Mouse (Mus musculus) testis, postnatal 14 days (tissue): ENCODE measurements at regions not wholly inside any gene's neighbourhood (a gene's known extent, or its start where the extent isn't known, plus 50 kb on each side); places are given as distances from the start of the nearest gene placed in this dataset.
A peak's percentile ranks its signal among the peaks of the same experiment; 100 is the strongest.

Source experiments
- DNase-seq: peaks from one replicate; pipeline ENCODE4 v3.0.0; 2021; ENCODE audit warnings: low spot score

DNA sequence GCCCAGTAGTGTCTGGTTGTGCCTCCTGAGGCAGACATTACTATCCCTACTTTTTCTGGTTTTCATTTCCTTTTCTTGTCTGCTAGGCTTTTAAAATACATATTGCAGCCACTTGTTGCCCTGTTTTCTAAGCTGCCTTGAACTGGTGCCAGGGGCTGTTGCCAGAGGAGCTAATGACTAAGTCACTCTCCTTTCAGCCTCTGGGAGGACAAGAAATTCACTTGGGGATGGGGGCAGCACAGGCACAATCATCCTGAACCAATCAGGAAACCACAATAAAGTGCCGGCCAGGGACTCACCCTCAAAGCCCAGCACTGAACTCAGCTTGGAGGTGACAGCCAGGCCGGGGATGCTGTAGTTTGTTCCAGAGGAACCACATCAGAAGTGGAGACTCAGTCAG lies 740.3 kb downstream of the Dhx35 start:
- DNase-seq, result no peak

DNA sequence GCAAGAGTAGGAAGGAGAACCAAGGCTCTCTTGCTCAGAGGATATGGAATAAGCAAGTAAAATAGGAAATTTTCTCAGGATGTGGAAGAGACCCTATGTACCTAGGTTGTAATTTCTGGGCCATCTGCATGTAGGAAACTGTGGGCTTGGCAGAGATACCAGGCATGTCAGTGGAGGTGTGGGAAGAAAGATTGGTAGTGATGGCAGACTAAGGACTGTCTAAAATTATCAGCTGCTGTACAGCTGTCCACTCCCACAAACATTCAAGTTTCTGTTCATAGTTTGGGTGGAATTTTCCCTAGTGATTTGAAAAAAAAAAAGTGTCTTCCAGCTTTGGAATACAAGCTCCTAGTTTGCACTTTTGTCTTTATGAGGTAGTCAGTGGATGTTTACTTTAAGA lies 744.7 kb downstream of the Dhx35 start:
- no peak for DNase-seq

DNA sequence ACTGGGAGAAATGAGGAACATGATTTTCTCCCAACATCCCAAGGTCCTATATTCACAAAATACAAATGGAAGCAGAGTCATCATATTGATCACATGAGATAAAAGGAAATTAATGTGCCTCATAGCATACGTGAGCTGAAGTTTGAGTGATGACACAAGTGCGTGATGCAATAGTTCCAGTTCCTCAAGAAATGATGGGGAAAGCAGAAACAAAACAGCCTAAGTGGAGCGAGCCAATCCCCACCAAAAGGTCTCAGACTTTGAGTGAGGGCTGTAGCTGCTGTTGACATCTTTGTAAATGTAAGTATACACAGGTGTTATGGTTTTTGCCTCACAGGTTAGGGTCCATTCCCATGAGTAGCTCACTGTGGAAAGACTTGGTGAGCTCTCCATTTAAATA lies 763.0 kb downstream of the Dhx35 start:
- no peak for DNase-seq

GRCm38 (mm10) chr2:159565255-159565654 lies 768.7 kb downstream of the Gm826 start:
- no peak for DNase-seq

GRCm38 (mm10) chr2:159565921-159566320 lies 768.0 kb downstream of the Gm826 start:
- DNase-seq, result no peak

DNA sequence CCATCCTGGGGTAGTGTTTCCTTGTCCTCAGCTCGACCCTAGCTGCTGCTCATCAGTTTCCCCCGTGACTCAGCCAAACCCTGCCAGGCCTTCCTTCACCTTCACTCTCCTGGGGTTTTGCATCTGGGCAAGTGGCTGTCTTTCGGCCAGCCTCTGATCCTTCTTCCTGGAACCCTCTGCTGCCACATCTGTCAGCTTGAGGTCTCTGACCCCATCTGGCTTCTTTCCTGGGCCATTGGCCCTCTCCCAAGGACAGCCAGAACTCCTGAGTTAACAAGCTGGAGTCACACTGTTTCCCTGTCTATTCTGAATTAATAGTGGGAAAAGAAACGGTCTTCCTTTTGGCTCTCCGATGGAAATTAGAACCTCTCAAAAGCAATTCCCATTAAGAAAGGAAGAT lies 767.5 kb downstream of the Gm826 start:
- DNase-seq, result peak; percentile 51

DNA sequence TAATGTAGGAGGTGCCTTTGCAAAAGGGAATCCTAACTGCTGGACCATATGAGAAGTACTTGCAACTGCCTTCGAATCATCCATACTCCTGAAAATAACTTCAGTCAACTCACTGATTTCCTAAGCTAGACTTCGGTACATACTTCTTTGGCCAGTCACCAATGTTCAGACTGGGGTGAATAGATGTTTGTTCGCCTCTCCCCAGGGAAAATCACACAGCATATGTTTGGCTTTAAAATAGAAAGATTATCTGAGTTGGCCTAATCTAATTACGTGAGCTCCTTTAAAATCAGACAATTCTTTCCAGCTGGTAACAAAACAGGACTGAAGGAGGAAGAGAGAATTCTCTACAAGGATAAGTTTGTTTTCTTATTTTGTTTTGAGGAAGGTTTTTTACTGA lies 765.6 kb downstream of the Gm826 start:
- no peak for DNase-seq

DNA sequence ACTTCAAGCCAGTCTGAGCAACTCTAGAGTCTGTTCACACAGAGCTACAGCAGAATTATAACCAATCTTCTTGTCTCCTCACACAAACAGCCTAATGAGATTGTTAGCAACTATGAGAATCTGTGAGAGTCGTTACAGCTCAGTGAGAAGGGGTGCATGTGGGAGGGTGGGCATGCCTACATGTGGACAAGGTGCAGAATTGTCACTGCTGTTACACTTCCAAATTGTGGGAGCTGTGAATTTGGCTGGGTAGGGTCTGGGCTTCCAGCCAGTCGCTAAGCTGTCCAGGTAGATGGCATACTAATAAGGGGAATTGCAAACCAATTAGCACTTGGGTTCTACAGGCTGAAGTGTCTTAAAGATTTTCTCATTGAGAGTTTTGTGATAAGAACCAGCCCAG lies 762.1 kb downstream of the Gm826 start:
- no peak for DNase-seq

DNA sequence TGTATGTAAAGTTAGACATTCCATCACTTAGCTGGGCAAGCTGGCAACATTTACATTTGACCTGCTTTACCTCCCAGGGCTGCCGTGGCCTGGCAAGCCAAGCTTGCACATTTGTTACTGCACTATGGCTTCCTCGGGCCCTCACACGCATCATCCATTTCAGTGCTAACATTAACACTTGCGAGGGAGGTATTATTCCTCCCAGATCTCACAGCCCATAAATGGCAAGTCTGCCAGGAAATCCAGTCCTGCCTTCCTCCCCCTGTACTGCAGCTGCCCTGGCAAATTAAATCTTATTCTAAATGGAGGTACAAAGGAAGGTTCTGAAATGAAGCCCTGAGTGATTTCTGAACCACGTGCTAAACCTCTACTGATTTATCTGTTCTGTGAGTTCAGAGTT lies 758.7 kb downstream of the Gm826 start:
- DNase-seq, result no peak

- no peak for DNase-seq
Observed at GRCm38 (mm10) chr2:159583103-159583502, 750.9 kb downstream of the Gm826 start.

DNA sequence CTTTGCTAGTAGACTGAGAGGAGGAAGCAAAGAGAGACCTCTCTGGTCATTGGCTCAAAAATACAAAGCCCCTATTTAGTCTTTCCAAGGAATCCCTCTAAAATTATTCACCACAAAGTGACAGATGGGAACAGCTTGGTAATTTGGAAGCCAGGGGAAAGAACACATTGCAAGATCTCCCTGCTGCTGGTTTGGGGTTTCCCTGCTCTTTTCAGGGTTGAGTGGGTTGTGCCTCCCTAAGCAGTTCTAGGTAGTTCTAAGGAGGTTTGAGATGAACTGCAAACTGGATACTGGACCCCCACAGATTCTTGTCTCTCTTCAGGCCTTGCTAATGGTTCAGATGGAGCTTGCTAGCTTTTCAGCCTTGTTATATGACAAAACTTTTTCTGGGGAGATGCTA lies 749.3 kb downstream of the Gm826 start:
- no peak for DNase-seq

DNA sequence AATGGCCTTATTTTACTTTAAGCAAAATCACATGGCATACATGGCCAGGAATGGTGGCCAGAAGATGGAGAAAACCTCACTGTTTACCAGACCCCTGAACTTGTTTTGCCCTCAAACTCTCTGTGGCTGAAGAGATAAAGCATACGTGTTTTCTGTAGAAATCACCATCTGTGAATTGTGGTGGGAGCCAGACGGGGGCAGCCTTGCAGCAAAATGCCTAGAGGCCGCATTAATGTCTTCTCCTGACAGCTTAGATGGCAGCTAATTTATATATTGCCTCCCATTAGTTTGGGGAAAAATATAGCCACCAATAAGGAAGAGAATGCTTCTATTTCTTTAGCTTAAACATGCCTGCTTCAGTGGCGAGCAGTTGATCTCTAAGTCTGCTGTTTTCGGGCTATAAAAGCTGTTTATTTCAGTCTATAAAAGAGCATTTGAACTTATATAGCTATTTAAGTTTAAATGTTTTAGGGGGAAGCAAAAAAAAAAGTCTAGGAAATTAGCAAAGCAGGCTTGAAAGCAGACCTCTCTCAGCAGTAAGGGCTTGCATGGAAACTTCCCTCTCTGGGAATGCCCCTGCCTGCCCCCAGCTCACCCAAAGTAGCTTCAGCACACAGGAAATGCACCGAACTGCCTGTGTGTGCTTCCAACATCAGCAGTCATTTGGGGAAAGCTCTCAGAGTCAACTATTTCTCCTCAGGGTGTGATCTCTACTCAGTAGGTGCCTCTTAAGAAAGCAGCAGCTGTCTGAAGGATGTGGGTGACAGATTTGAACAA lies 747.1 kb downstream of the Gm826 start:
- DNase-seq, result no peak

- no peak for DNase-seq
Observed at GRCm38 (mm10) chr2:159591396-159592124, 742.4 kb downstream of the Gm826 start.

- DNase-seq, result no peak
Observed at GRCm38 (mm10) chr2:159592841-159593240, 741.1 kb downstream of the Gm826 start.

- no peak for DNase-seq
Observed at GRCm38 (mm10) chr2:159596285-159596684, 737.7 kb downstream of the Gm826 start.

DNA sequence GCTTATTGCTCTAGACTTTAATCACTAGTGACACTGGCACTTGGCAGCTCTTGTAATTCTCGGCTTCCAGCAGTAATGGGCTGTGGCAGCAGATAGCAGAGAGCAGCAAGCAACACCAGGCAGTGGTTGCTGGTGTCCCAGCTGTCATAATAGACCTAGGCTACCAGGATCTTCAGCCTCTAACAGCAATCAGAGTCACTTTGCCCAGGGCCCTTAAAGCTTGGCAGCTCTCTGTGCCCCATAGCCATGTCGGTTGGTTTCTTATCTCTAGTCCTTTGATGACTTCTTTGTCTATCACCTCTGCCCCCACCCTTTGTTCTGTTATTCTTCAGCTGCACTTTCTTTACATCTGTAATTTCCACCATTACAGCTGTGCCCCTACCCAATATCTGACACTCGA lies 735.9 kb downstream of the Gm826 start:
- no peak for DNase-seq

GRCm38 (mm10) chr2:159607191-159607590 lies 726.8 kb downstream of the Gm826 start:
- DNase-seq, result no peak

DNA sequence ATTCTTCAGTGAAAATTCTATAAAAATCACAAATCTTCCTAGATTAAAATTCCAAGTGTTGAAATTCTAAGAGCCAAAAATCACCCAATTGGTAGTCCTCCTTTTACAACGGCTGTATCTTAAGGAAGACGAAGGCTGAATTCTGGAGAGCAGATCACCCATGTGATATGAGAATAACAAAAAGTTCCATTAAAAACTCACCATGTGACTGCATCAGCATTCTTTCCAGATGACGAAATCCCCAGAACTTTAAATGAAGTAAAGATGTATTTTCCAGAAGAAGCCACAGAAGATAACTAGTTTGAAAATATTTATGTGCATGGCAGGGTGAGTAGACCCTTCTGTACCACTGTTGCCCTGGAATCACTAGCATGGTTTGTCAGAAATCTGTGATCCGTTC lies 723.5 kb downstream of the Gm826 start:
- DNase-seq, result no peak

- DNase-seq, result no peak
Observed at GRCm38 (mm10) chr2:159616685-159617084, 717.3 kb downstream of the Gm826 start.

DNA sequence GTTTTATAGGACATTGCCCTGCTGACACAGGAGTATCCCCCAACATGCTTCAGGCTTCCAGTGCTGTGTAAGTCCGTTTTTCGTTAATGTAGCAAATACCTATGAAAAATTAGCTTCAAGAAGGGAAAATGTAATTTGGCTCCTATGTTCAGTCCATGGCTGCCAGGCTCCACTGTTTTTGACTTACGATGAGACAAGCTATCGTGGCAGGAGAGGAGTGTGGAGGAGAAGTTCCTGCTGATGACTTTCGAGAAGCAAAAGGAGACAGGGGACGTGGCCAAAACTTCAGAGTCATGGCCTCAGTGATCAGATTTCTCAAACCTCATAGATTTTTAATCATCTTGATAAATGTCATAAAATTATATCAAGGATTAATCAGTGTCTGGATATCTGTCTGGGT lies 712.7 kb downstream of the Gm826 start:
- no peak for DNase-seq

DNA sequence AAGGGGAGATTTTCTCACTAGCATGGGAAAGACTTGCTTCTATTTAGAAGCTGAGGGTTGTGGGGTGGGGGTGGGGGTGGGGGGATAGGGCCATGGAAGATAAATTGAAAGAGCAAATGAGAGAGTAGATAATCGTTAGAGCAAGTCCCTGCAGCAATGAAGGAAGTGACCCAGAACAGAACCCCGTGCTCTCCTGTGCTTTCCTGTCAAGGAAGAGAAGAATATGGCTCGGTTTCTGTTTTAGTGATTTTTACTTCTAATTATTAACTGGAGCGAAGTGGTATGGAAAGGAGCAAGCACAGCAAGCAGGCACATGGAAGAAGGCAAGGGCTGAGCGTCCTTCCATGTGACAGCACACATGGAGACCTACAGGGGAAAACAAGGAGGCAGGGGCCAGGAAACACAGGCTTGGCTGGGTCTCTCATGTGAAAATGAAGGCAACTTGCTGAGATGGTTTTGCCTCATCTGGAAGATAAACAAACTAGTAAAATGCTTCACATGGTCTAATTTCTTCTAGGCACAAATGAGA lies 711.8 kb downstream of the Gm826 start:
- no peak for DNase-seq

GRCm38 (mm10) chr2:159625306-159625705 lies 708.7 kb downstream of the Gm826 start:
- no peak for DNase-seq

- DNase-seq, result no peak
Observed at GRCm38 (mm10) chr2:159645861-159646260, 688.1 kb downstream of the Gm826 start.
